Mouse (Mus musculus): Measurements from ENCODE around the gene Neu3.

Neu3 gene

DNA sequence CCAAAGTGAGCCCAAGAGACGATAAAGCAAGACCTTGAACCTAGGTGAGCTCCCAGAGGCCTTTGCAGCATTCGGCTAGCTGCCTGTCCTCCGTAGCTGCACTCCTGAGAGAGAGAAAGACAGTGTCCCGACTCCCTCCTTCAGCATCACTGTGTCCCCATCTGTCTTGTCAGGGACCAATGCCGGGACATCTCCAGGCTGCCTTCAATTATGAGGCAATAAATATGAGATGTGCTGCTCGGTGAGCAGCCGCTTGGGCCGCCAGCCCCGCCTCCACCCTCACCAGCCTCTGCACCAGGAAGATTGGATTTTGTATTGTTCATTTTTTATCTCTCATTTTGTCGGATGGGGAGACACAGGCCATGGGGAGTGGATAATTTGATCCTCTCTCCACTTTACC is 37.4 kb downstream of the Neu3 start:
- DNase-seq: no peak

DNA sequence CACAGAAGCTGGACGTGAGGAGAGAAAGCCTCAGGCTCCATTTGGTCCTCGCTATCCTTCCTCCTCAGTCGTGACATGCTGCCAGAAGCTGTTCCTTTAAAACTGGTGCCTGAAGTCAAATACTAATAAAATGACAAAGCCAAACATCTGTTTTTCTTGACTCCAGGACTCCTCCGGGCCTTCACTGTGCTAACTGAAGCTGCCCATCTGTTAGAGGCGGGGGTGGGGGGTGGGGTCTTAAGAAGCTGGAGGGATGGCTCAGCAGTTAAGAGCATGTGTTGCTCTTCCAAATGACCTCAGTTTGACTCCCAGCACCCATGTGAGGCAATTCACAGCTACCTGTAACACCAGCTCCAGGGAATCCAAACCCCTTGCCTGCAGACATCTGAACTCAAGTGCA is 39.7 kb downstream of the Neu3 start:
- DNase-seq: no peak

DNA sequence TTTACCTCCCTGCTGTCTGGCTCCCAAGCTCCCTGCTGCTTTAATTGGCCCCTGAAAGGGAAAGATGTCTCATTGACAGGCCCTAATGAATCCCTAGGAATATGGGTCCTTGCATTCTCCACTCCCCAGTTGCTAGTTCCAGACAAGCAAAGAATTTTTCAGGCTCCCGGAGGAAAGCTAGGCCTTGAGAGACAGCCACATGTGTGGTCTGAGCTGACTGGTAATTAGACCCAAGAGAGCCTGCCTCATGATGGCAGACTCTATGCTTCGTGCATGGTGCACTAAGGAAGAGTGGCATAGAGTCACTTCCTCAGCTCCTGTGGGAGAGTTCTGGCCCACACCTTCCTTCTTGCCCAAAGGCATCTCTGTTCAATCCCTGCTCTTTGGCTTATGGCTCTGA is 40.3 kb downstream of the Neu3 start:
- DNase-seq: no peak

DNA sequence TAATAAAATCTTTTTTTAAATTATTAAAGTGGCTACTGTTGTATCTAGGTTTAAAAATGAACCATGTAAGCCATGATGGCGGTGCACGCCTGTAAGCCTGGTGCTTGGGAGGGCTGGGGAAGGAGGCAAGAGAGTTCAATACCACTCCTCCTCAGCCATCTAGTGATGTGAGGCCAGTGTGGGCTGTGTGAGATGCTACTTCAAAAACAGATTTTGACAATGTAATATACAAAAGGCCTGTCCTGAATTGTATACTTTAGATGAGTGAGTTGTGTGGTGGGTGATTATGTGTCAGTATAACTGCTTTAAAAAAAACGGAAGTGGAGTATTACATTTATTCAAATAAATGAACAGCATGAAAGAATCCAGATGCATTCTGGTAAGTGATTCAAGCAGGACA is 41.4 kb downstream of the Neu3 start:
- no peak for DNase-seq

DNA sequence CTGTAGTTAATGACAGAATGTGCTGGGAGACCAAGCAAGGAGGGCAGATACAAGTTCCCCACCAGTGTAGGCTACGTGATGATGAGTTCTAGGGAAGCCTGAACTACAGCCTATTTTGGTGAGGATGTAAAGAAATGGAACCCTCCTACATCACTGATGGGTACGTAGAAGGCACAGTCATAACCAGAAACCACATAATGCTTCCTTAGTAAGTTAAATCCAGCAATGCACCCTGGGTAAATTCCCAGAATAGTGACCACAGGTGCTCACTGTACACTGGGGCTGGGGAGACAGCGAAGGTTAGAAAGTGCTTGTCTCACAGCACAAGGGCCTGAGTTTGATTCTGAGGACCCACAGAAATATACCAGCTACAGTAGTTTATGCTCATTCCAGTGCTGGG is 42.7 kb downstream of the Neu3 start:
- no peak for DNase-seq

DNA sequence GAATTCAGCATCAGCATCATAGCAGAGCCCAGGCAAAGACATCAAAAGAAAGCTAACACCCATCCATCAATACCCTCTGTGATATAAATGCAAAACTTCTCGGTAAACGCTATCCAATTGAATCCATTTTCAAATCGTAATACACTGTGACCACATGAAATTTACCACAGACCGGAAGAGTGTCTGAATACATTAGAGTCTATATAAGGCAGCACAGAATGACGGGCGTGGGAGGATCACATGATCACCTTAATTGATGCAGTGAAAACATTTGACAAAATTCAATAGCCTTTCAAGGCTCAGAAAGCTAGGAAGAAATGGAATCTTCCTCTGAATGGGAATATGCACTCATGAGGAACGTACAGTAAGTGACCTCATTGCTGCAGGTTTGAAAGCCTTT is 44.8 kb downstream of the Neu3 start:
- no peak for DNase-seq

DNA sequence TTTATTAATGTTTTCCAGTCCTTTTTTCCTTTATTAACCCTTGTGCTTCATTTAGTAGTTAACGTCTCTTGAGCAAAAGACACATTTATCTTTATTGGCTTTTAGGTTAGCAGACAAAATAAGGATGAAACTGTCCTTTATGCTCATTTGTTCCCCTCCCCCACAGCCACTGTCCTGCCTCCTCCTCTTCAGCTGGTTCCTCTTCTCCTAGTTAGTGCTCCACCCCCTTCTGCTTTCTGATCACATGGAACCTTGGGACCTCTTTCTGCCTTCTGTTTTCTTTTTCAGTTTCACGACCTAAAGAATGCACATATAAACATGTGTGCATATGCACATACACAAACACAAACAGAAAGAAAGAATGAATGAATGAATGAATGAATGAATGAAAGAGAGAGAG is 46.3 kb downstream of the Neu3 start:
- no peak for DNase-seq

DNA sequence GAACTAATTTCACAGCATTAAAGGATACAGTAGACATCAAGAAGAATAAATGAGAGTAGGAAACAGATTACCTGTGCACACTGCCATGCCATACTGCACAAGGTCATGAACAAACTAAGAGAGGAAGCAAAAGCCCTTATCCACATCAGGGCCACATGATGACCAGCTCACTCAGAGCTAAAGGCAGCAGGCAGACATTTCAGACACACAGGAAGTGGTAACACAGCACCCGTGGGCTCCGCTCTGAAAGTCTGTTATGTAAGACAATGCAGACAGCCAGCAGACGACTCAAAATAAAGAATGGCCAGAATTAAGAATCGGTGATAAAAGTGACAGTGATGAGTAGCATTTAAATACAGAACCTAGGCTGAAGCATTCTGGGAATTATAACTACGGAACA is 46.8 kb downstream of the Neu3 start:
- no peak for DNase-seq

DNA sequence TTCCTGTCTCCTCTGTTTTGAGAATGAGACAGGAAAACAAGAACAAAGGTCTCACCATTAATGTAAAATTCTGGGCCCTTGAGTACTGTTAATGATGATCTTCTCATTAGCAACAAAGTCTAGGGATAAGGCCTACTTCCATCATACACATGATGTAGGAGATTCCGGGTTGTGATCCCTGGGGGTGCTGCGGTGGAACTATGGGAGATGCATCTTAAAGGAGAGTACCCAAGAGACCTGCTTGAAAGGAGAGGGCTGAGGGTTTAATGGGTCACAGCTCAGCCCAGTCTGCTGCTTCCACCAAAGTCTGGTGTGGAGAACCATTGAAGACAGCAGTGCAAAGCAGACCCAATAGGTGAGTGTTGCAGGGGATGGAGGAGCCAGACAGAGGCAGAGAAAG is 65.0 kb downstream of the Neu3 start, which contains the start of gene Olfr521:
Olfr521 (plus strand) TSS at position 301 of the 400 bp plus-strand sequence.
- DNase-seq: no peak

All from right cerebral cortex, postnatal 4 days (tissue).